Mouse (Mus musculus) heart, embryonic 16.5 days (tissue): ENCODE measurements around the gene Rptor. TPM values are rescaled to one million over a fixed set of nuclear protein-coding genes. Genes with fewer than 3 reads are reported as not detected.

Experiments
- ATAC-seq: fragments of 200-750 bp; cut with Nextera tagmentation; replicated peaks from 2 replicates; pipeline ENCODE4 v1.8.0; 2017; ENCODE audit warnings: moderate number of reproducible peaks; ENCODE audit not compliant: insufficient read depth, low FRiP score; ENCODE audit errors: extremely low read depth
- H3K27ac ChIP-seq: fragments of 300-500 bp; sonication (generic); 2 replicates; pipeline ENCODE4 v1.5.1; 2014; ENCODE audit warnings: mild to moderate bottlenecking, low read length, control low read depth, moderate library complexity
- H3K27me3 ChIP-seq: fragments of 300-500 bp; sonication (generic); 2 replicates; pipeline ENCODE4 v1.6.1; 2014; ENCODE audit warnings: low read length, mixed read lengths; ENCODE audit not compliant: control insufficient read depth, insufficient read depth
- H3K36me3 ChIP-seq: fragments of 300-500 bp; sonication (generic); 2 replicates; pipeline ENCODE4 v1.6.1; 2014; ENCODE audit not compliant: control insufficient read depth, insufficient read depth
- H3K4me1 ChIP-seq: fragments of 300-500 bp; sonication (generic); 2 replicates; pipeline ENCODE4 v1.6.1; 2014; ENCODE audit warnings: low read length, mixed read lengths; ENCODE audit not compliant: control insufficient read depth, insufficient read depth
- H3K4me2 ChIP-seq: fragments of 300-500 bp; sonication (generic); 2 replicates; pipeline ENCODE4 v1.6.1; 2014; ENCODE audit warnings: low read depth, mild to moderate bottlenecking, control low read depth, low read length
- H3K4me3 ChIP-seq: fragments of 300-500 bp; sonication (generic); 2 replicates; pipeline ENCODE4 v1.5.1; 2014; ENCODE audit warnings: mild to moderate bottlenecking, control low read depth, low read length
- H3K9ac ChIP-seq: fragments of 300-500 bp; sonication (generic); 2 replicates; pipeline ENCODE4 v1.6.1; 2014; ENCODE audit warnings: low read length, control low read depth
- H3K9me3 ChIP-seq: fragments of 300-500 bp; sonication (generic); replicated peaks from 2 replicates; pipeline ENCODE4 v1.6.1; 2016; ENCODE audit warnings: low read length; ENCODE audit not compliant: control insufficient read depth
- WGBS: fragments of 180-500 bp; shearing (Covaris S2); extraction: QIAGEN DNeasy Blood & Tissue Kit; methylation state at CpG from one replicate; pipeline ENCODE4 v1.1.7; 2014; 5-methylcytosine and 5-hydroxymethylcytosine counted together
- polyA plus RNA-seq: library from polyadenylated mRNA; unstranded; fragments of >200 nt; fragmentation: Nextera tagmentation; extraction: Ambion mirVana; gene quantifications from 2 replicates; pipeline ENCODE4 v1.2.1, GENCODE M21; 2015

Rptor gene
- polyA plus RNA-seq, 1 experiment from 2014 or later = 7.0 TPM

GRCm38 (mm10) chr11:119741401-119741800 is 138.7 kb downstream of the Rptor start:
- Histone ChIP-seq H3K4me3 (no peak overlapping the region), H3K36me3 (no peaks in the 10 kb centered on the region), H3K9ac (no peak overlapping the region), H3K27me3 (no peaks in the 10 kb centered on the region), H3K4me1 (no peaks in the 10 kb centered on the region), H3K27ac (no peak overlapping the region), H3K9me3 (no peaks in the 10 kb centered on the region), H3K4me2 (no peak overlapping the region)
- 75% methylated on average over 1 of the region's 1 CpGs for WGBS
- ATAC-seq = no peak

DNA sequence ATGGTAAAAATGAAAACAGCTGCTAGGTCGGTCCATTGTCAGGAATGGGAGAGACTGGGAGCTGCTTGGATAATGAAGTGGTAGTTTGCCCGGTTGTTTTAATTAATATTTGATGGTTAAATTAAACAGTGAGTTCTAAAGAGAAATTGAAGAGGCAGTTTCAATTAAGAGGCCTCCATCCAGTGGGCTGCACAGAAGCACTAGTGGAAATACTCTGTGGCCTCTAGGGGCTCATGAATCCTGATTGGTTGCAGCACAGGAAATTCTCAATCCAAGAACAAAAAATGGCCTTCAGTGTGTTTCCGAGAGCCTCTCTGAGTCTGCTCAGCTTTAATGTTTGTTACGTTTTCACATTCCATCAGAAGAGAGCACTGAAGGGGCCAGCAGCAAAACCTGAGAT is 141.7 kb downstream of the Rptor start:
- 76% methylated on average over 4 of the region's 4 CpGs for WGBS
- Histone ChIP-seq H3K4me1 (no peaks in the 10 kb centered on the region), H3K9ac (no peak overlapping the region), H3K27ac (no peak overlapping the region), H3K9me3 (no peaks in the 10 kb centered on the region), H3K4me2 (no peak overlapping the region), H3K27me3 (no peaks in the 10 kb centered on the region), H3K4me3 (no peak overlapping the region), H3K36me3 (no peaks in the 10 kb centered on the region)
- no peak for ATAC-seq

- no peak overlapping the region for H3K27ac ChIP-seq
- no peaks in the 10 kb centered on the region for H3K27me3 ChIP-seq
- no peaks in the 10 kb centered on the region for H3K4me1 ChIP-seq
- no peaks in the 10 kb centered on the region for H3K9me3 ChIP-seq
- no peak overlapping the region for H3K9ac ChIP-seq
- no peak for ATAC-seq
- WGBS = 88% methylated on average over 7 of the region's 7 CpGs
- no peaks in the 10 kb centered on the region for H3K36me3 ChIP-seq
- H3K4me2 ChIP-seq = no peak overlapping the region
- H3K4me3 ChIP-seq = no peak overlapping the region
Measured at GRCm38 (mm10) chr11:119745333-119745732, 142.6 kb downstream of the Rptor start.

GRCm38 (mm10) chr11:119754459-119754858 is 151.8 kb downstream of the Rptor start:
- no peak for ATAC-seq
- no peaks in the 10 kb centered on the region for H3K9me3 ChIP-seq

DNA sequence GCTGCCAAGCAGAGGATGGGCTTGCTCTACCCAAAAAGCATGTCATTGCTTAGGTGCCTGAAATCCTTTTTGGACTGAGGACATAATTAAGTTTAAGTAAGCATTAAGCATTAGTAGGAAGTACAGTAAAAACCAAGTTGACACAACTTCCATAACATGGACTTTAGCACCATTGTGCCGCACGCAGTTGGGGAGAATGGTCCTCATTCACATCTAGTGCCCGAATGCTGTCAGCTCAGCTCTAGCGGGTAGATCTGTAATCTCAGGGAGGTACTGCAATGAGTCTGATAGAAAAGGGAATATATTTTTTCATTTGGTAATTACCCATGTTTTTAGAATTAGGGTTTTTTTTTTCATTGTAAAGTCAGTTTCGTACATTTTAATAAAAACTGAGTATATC is 155.5 kb downstream of the Rptor start:
- no peaks in the 10 kb centered on the region for H3K27me3 ChIP-seq
- no peak overlapping the region for H3K4me3 ChIP-seq
- no peak overlapping the region for H3K9ac ChIP-seq
- H3K9me3 ChIP-seq = no peaks in the 10 kb centered on the region
- WGBS = 92% methylated on average over 5 of the region's 5 CpGs
- H3K4me2 ChIP-seq = no peak overlapping the region
- peaks cover 2% of the 10 kb centered on the region; the same call in 1 of the 2 replicates for H3K36me3 ChIP-seq
- no peaks in the 10 kb centered on the region for H3K4me1 ChIP-seq
- H3K27ac ChIP-seq = no peak overlapping the region
- ATAC-seq = no peak

More at GRCm38 (mm10) chr11:119754459-119754858, 151.8 kb downstream of the Rptor start:
- Histone ChIP-seq H3K36me3 (peaks cover 2% of the 10 kb centered on the region; the same call in 1 of the 2 replicates), H3K4me2 (no peak overlapping the region), H3K27me3 (no peaks in the 10 kb centered on the region), H3K9ac (no peak overlapping the region), H3K4me3 (no peak overlapping the region), H3K4me1 (no peaks in the 10 kb centered on the region), H3K27ac (no peak overlapping the region)
- WGBS = 74% methylated on average over 6 of the region's 6 CpGs

- no peak overlapping the region for H3K4me2 ChIP-seq
- H3K27ac ChIP-seq = no peak overlapping the region
- no peaks in the 10 kb centered on the region for H3K9me3 ChIP-seq
- H3K4me3 ChIP-seq = no peak overlapping the region
- H3K27me3 ChIP-seq = no peaks in the 10 kb centered on the region
- H3K36me3 ChIP-seq = peaks cover 2% of the 10 kb centered on the region; the same call in 1 of the 2 replicates
- 85% methylated on average over 7 of the region's 7 CpGs for WGBS
- ATAC-seq = no peak
- H3K4me1 ChIP-seq = no peaks in the 10 kb centered on the region
- no peak overlapping the region for H3K9ac ChIP-seq
Measured at GRCm38 (mm10) chr11:119758705-119759327, 156.1 kb downstream of the Rptor start.

GRCm38 (mm10) chr11:119762911-119763310 is 160.2 kb downstream of the Rptor start:
- no peak overlapping the region for H3K27ac ChIP-seq
- ATAC-seq = no peak
- H3K27me3 ChIP-seq = no peaks in the 10 kb centered on the region
- peaks cover 15% of the 10 kb centered on the region for H3K4me1 ChIP-seq
- H3K4me3 ChIP-seq = no peak overlapping the region
- H3K4me2 ChIP-seq = no peak overlapping the region
- H3K9ac ChIP-seq = no peak overlapping the region
- H3K36me3 ChIP-seq = no peaks in the 10 kb centered on the region
- 84% methylated on average over 9 of the region's 9 CpGs for WGBS
- no peaks in the 10 kb centered on the region for H3K9me3 ChIP-seq

- peaks cover 15% of the 10 kb centered on the region for H3K4me1 ChIP-seq
- no peaks in the 10 kb centered on the region for H3K36me3 ChIP-seq
- 61% methylated on average over 6 of the region's 6 CpGs for WGBS
- no peak for ATAC-seq
- no peak overlapping the region for H3K27ac ChIP-seq
- no peaks in the 10 kb centered on the region for H3K9me3 ChIP-seq
- H3K4me2 ChIP-seq = no peak overlapping the region
- H3K4me3 ChIP-seq = no peak overlapping the region
- no peak overlapping the region for H3K9ac ChIP-seq
- no peaks in the 10 kb centered on the region for H3K27me3 ChIP-seq
Measured at GRCm38 (mm10) chr11:119766023-119766422, 163.3 kb downstream of the Rptor start.

- Histone ChIP-seq H3K27ac (no peak overlapping the region), H3K9ac (no peak overlapping the region), H3K9me3 (no peaks in the 10 kb centered on the region), H3K36me3 (no peaks in the 10 kb centered on the region), H3K4me2 (no peak overlapping the region), H3K4me3 (no peak overlapping the region), H3K4me1 (peaks cover 15% of the 10 kb centered on the region), H3K27me3 (no peaks in the 10 kb centered on the region)
- ATAC-seq = no peak
- WGBS = 73% methylated on average over 5 of the region's 5 CpGs
Measured at GRCm38 (mm10) chr11:119766782-119767459, 164.2 kb downstream of the Rptor start.
